Mouse (Mus musculus) liver, embryonic 13.5 days (tissue): ENCODE data around the gene Cdc14b. TPM values are rescaled to one million over a fixed set of nuclear protein-coding genes. Genes with fewer than 3 reads are reported as not detected.

ENCODE experiments used
- ATAC-seq: fragments of 200-750 bp; cut with Nextera tagmentation; 2 replicates; pipeline ENCODE4 v1.8.0; 2017; ENCODE audit warnings: low read depth, mild to moderate bottlenecking, moderate number of reproducible peaks, moderate library complexity
- DNase-seq: peaks from one replicate; pipeline ENCODE4 v3.0.0; 2022
- H3K27ac ChIP-seq: fragments of 300-500 bp; sonication (generic); 2 replicates; pipeline ENCODE4 v1.5.1; 2015; ENCODE audit warnings: moderate library complexity, mild to moderate bottlenecking, inconsistent platforms
- H3K27me3 ChIP-seq: fragments of 300-500 bp; sonication (generic); 2 replicates; pipeline ENCODE4 v1.6.1; 2015; ENCODE audit warnings: mild to moderate bottlenecking, inconsistent platforms
- H3K36me3 ChIP-seq: fragments of 300-500 bp; sonication (generic); 2 replicates; pipeline ENCODE4 v1.6.1; 2015; ENCODE audit warnings: mild to moderate bottlenecking, inconsistent platforms
- H3K4me1 ChIP-seq: fragments of 300-500 bp; sonication (generic); replicated peaks from 2 replicates; pipeline ENCODE4 v1.6.1; 2015; ENCODE audit warnings: inconsistent platforms
- H3K4me2 ChIP-seq: fragments of 300-500 bp; sonication (generic); 2 replicates; pipeline ENCODE4 v1.6.1; 2015; ENCODE audit warnings: inconsistent platforms, mild to moderate bottlenecking, moderate library complexity
- H3K4me3 ChIP-seq: fragments of 300-500 bp; sonication (generic); replicated peaks from 2 replicates; pipeline ENCODE4 v1.5.1; 2015; ENCODE audit warnings: mild to moderate bottlenecking, inconsistent platforms
- H3K9ac ChIP-seq: fragments of 300-500 bp; sonication (generic); 2 replicates; pipeline ENCODE4 v1.6.1; 2015; ENCODE audit warnings: mild to moderate bottlenecking, inconsistent platforms
- H3K9me3 ChIP-seq: fragments of 300-500 bp; sonication (generic); replicated peaks from 2 replicates; pipeline ENCODE4 v1.6.1; 2016; ENCODE audit warnings: inconsistent platforms
- WGBS: fragments of 180-500 bp; shearing (Covaris S2); methylation state at CpG from one replicate; pipeline ENCODE4 v1.1.7; 2015; ENCODE audit not compliant: insufficient replicate concordance; 5-methylcytosine and 5-hydroxymethylcytosine counted together
- polyA plus RNA-seq: library from polyadenylated mRNA; unstranded; fragments of >200 nt; fragmentation: Nextera tagmentation; extraction: Ambion mirVana; gene quantifications from 2 replicates; pipeline ENCODE4 v1.2.1, GENCODE M21; 2015

Gene Cdc14b
- 6.9 and 8.9 TPM in 2 replicates for polyA plus RNA-seq

DNA sequence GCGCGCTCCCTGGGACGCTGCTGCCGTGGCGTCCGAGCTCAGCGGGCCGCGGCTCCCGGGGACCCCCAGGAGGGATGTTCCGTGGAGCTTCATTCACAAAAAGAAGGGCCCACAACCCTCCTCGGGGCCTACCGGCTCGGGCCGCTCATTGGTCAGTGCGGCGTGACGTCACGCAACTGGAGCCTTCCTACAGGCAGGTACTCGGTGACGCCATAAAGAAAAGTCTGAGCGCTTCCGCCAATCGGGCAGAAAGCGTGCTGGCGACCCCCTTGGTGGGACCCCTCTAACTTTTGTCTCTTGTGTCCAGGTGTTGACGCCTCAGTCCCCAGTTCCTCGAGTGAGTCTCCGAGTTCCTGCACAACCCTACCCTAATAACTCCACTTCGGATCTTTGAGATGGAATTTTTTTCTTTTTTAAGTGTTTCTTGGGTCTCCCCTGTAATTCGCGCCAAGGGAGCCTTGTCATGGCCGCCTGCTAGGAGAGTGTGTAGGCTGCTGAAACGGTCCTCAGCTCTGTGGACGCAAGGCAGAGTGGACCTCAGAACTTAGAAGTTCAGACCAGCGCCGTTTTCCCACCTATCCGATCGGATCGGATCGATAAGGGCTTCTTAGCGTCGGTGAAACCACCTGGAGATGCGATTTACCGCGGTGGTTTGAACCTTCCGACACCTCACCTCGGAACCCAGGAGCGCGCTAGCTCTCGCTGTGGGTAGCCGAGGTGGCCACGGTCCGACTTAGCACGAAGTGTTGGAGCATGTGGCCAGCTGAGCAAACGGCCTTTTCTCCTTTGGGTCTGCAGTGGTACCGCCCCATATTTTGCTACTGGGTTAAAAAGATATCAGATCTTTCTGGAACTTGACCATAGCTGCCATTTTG lies at the start of gene Cdc14b:
TSS of gene Cdc14b (minus strand) at position 412 of the 875 bp plus-strand sequence.
- WGBS, result under 1% methylated on average over 57 of the region's 57 CpGs
- Histone ChIP-seq H3K27me3 (peaks cover 48% of the 10 kb centered on the region), H3K4me1 (peaks cover 25% of the 10 kb centered on the region), H3K4me2 (peak within 1 kb of the TSS; percentile 98), H3K9ac (peak within 1 kb of the TSS; percentile 69), H3K27ac (no peak within 1 kb of the TSS), H3K36me3 (no peaks in the 10 kb centered on the region), H3K4me3 (peak within 1 kb of the TSS; percentile 73), H3K9me3 (no peaks in the 10 kb centered on the region)
- ATAC-seq, result peak; percentile 87
- DNase-seq, result peak; percentile 68

- DNase-seq (no peak), ATAC-seq (no peak)
- WGBS, result 48% methylated on average over 8 of the region's 8 CpGs
- Histone ChIP-seq H3K27me3 (no peaks in the 10 kb centered on the region), H3K9ac (no peak overlapping the region), H3K9me3 (no peaks in the 10 kb centered on the region), H3K4me3 (no peak overlapping the region), H3K27ac (no peak overlapping the region), H3K36me3 (no peaks in the 10 kb centered on the region), H3K4me2 (no peak overlapping the region), H3K4me1 (peaks cover 4% of the 10 kb centered on the region; the same call in 1 of the 2 replicates)
These were observed 47.6 kb upstream of the Cdc14b start for GRCm38 (mm10) chr13:64322561-64323281.

GRCm38 (mm10) chr13:64320334-64320733 lies 45.2 kb upstream of the Cdc14b start:
- no peaks in the 10 kb centered on the region for H3K27me3 ChIP-seq
- WGBS, result 45% methylated on average over 8 of the region's 8 CpGs
- no peak overlapping the region for H3K4me3 ChIP-seq
- H3K4me2 ChIP-seq, result no peak overlapping the region
- no peaks in the 10 kb centered on the region for H3K36me3 ChIP-seq
- no peak for DNase-seq
- no peak for ATAC-seq
- no peak overlapping the region for H3K27ac ChIP-seq
- H3K9ac ChIP-seq, result no peak overlapping the region
- no peaks in the 10 kb centered on the region for H3K9me3 ChIP-seq
- peaks cover 7% of the 10 kb centered on the region; the same call in 1 of the 2 replicates for H3K4me1 ChIP-seq

- DNase-seq (no peak), ATAC-seq (no peak)
- Histone ChIP-seq H3K4me3 (no peak overlapping the region), H3K27ac (no peak overlapping the region), H3K4me2 (no peak overlapping the region), H3K9ac (no peak overlapping the region), H3K4me1 (peaks cover 5% of the 10 kb centered on the region; the same call in 1 of the 2 replicates), H3K9me3 (no peaks in the 10 kb centered on the region), H3K36me3 (no peaks in the 10 kb centered on the region), H3K27me3 (no peaks in the 10 kb centered on the region)
These were observed 44.7 kb upstream of the Cdc14b start for GRCm38 (mm10) chr13:64319782-64320181.

GRCm38 (mm10) chr13:64318355-64318754 lies 43.3 kb upstream of the Cdc14b start:
- Histone ChIP-seq H3K4me1 (peaks cover 5% of the 10 kb centered on the region), H3K27me3 (no peaks in the 10 kb centered on the region), H3K36me3 (no peaks in the 10 kb centered on the region), H3K4me2 (no peak overlapping the region), H3K9me3 (no peaks in the 10 kb centered on the region), H3K27ac (no peak overlapping the region), H3K9ac (no peak overlapping the region), H3K4me3 (no peak overlapping the region)
- DNase-seq (no peak), ATAC-seq (no peak)
- WGBS, result 79% methylated on average over 2 of the region's 2 CpGs

- DNase-seq, result peak; percentile 19
- Histone ChIP-seq H3K27ac (no peak overlapping the region), H3K4me1 (peaks cover 26% of the 10 kb centered on the region), H3K4me2 (no peak overlapping the region), H3K27me3 (no peaks in the 10 kb centered on the region), H3K4me3 (no peak overlapping the region), H3K9me3 (no peaks in the 10 kb centered on the region), H3K36me3 (no peaks in the 10 kb centered on the region), H3K9ac (no peak overlapping the region)
- WGBS, result 0% methylated on average over 3 of the region's 3 CpGs
- no peak for ATAC-seq
These were observed 40.5 kb upstream of the Cdc14b start for GRCm38 (mm10) chr13:64315483-64316050.

GRCm38 (mm10) chr13:64314041-64314440 lies 39.0 kb upstream of the Cdc14b start:
- no peak overlapping the region for H3K27ac ChIP-seq
- no peak overlapping the region for H3K4me3 ChIP-seq
- peaks cover 41% of the 10 kb centered on the region for H3K4me1 ChIP-seq
- 60% methylated on average over 3 of the region's 3 CpGs for WGBS
- H3K27me3 ChIP-seq, result no peaks in the 10 kb centered on the region
- no peak overlapping the region for H3K4me2 ChIP-seq
- DNase-seq (no peak), ATAC-seq (no peak)
- H3K9ac ChIP-seq, result no peak overlapping the region
- no peaks in the 10 kb centered on the region for H3K36me3 ChIP-seq
- no peaks in the 10 kb centered on the region for H3K9me3 ChIP-seq

DNA sequence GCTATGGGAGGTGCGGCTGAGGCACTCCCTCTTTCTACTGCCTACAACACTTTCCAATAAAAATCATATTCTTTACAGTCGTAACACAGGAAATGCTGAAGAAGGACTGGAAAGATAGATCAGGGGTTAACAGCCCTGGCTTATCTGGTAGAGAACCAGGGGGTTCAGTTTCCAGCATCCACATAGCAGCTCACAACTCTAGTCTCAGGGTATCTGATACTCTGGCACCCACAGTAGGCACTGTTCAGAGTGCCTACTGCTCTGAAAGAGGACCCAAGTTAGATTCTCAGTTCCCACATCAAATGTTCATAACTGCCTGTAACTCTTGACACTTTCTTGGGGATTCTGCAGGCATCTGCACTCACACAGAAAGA lies 37.8 kb upstream of the Cdc14b start:
- Histone ChIP-seq H3K36me3 (peaks cover 6% of the 10 kb centered on the region), H3K9me3 (no peaks in the 10 kb centered on the region), H3K27ac (peak overlapping the region; percentile 73), H3K4me2 (peak overlapping the region; percentile 89), H3K4me1 (peaks cover 43% of the 10 kb centered on the region), H3K27me3 (no peaks in the 10 kb centered on the region), H3K9ac (peak overlapping the region; percentile 64), H3K4me3 (peak overlapping the region; percentile 70)
- WGBS, result 0% methylated on average over 2 of the region's 2 CpGs
- DNase-seq, result no peak
- peak; percentile 39 for ATAC-seq

DNA sequence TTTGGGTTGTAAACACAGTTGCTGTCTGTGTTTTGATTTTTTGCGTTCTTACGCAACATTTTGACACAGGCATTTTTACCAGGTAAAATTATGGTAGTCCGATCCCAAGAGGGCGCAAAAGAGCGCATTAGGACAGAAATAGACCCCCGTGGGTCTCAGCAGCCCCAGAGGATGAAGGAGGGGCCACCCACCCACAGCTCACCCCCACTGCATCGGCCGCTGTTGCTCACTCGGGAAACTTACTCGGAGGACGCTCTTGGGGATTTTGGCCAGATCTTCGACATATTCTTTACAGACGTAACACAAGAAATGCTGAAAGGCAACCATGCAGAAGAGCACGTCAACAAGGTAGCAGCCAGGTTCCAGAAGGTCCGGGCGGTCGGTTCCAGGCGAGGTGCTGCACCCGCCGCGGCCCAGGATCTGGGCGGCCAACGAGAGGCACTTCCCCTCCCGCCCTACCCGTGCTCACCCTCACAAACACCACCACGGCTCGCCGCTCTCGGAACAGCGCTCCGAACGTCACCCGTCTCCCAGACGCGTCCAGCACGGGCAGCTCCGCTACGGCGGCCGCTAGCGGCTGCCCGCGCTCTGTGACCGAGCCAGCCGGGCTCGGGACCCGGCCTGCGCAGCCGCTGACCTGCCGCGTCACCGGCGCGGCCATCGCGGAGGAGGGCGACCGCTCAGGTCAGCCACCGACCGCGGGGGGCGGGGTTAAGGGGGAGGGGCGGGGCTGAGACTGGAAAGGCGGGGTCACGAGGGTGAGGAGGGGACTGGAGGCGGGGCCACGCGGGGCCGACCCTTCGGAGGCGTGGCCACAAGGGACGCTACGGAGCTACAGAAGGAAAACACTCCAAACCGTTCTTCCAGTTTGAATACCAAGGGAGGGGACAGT lies 37.2 kb upstream of the Cdc14b start, which contains the start of gene Aaed1:
TSS of gene Aaed1 (minus strand) at position 687 of the 892 bp plus-strand sequence.
- Histone ChIP-seq H3K4me2 (peak within 1 kb of the TSS; percentile 89), H3K9me3 (no peaks in the 10 kb centered on the region), H3K4me1 (peaks cover 45% of the 10 kb centered on the region), H3K36me3 (peaks cover 12% of the 10 kb centered on the region), H3K27ac (peak within 1 kb of the TSS; percentile 92), H3K4me3 (peak within 1 kb of the TSS; percentile 70), H3K27me3 (no peaks in the 10 kb centered on the region), H3K9ac (peak within 1 kb of the TSS; percentile 84)
- under 1% methylated on average over 74 of the region's 74 CpGs for WGBS
- DNase-seq (peak; percentile 78), ATAC-seq (peak; percentile 94)

- peaks cover 17% of the 10 kb centered on the region for H3K36me3 ChIP-seq
- DNase-seq (no peak), ATAC-seq (no peak)
- H3K4me3 ChIP-seq, result peak overlapping the region; percentile 70
- H3K9me3 ChIP-seq, result no peaks in the 10 kb centered on the region
- peak overlapping the region; percentile 84; the same call in 1 of the 2 replicates for H3K9ac ChIP-seq
- peak overlapping the region; percentile 89 for H3K4me2 ChIP-seq
- WGBS, result 66% methylated on average over 1 of the region's 1 CpGs
- H3K27ac ChIP-seq, result peak overlapping the region; percentile 92; the same call in 1 of the 2 replicates
- H3K4me1 ChIP-seq, result peaks cover 48% of the 10 kb centered on the region
- no peaks in the 10 kb centered on the region for H3K27me3 ChIP-seq
These were observed 36.2 kb upstream of the Cdc14b start for GRCm38 (mm10) chr13:64311266-64311665.
